Mouse (Mus musculus): ENCODE measurements around the gene Preb. TPM values are rescaled to one million over a fixed set of nuclear protein-coding genes. Genes with fewer than 3 reads are reported as not detected.
A peak's percentile ranks its signal among the peaks of the same experiment; 100 is the strongest.

Gene Preb
- polyA plus RNA-seq, 1 experiment from 2014 or later, result 99.6 TPM

GRCm38 (mm10) chr5:30966189-30966588 lies 6.0 kb upstream of the Preb start:
- Histone ChIP-seq H3K4me2 (no peak overlapping the region), H3K36me3 (ENCODE audit: insufficient read depth) (no peaks in the 10 kb centered on the region), H3K4me1 (ENCODE audit: insufficient read depth) (no peaks in the 10 kb centered on the region), H3K27me3 (ENCODE audit: insufficient read depth, low read length) (no peaks in the 10 kb centered on the region; the same call in 1 of the 2 replicates), H3K9ac (no peak overlapping the region), H3K9me3 (ENCODE audit: low read depth, low read length) (no peaks in the 10 kb centered on the region), H3K27ac (ENCODE audit: low read depth) (no peak overlapping the region), H3K4me3 (ENCODE audit: low read depth, low read length) (no peak overlapping the region)
- ATAC-seq (ENCODE audit: insufficient read depth) (no peak), DNase-seq (no peak)
- TF ChIP-seq CTCF (IDR thresholded peaks at IDR 0.05; ENCODE audit: low read depth), result no peak
- WGBS, result 83% methylated on average over 4 of the region's 4 CpGs

DNA sequence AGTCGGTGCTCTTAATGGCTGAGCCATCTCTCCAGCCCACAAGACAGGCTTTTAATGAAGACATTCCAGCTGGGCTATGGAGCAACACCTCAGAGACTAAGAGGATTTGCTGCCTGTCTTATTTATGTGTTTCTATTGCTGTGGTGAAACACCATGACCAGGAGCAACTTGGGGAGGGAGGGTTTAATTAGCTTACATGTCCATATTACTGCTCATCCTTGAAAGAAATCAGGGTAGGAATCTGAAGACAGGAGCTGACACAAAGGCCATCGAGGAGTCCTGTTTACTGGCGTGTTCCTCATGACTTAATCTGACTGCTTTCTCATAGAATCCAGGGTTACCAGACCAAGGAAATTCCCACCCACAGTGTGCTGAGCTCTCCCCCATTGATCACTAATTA lies 3.8 kb upstream of the Preb start:
- DNase-seq (no peak), ATAC-seq (ENCODE audit: insufficient read depth) (no peak)
- TF ChIP-seq CTCF (IDR thresholded peaks at IDR 0.05; ENCODE audit: low read depth), result no peak
- Histone ChIP-seq H3K9me3 (ENCODE audit: low read depth, low read length) (no peaks in the 10 kb centered on the region), H3K27ac (ENCODE audit: low read depth) (no peak overlapping the region), H3K4me2 (no peak overlapping the region), H3K27me3 (ENCODE audit: insufficient read depth, low read length) (no peaks in the 10 kb centered on the region; the same call in 1 of the 2 replicates), H3K4me3 (ENCODE audit: low read depth, low read length) (no peak overlapping the region), H3K9ac (no peak overlapping the region), H3K36me3 (ENCODE audit: insufficient read depth) (no peaks in the 10 kb centered on the region; the same call in 1 of the 2 replicates), H3K4me1 (ENCODE audit: insufficient read depth) (peaks cover 4% of the 10 kb centered on the region)
- 74% methylated on average over 3 of the region's 3 CpGs for WGBS

- Histone ChIP-seq H3K9me3 (ENCODE audit: low read depth, low read length) (no peaks in the 10 kb centered on the region), H3K36me3 (ENCODE audit: insufficient read depth) (peaks cover 12% of the 10 kb centered on the region), H3K4me2 (no peak overlapping the region), H3K27ac (ENCODE audit: low read depth) (no peak overlapping the region), H3K4me1 (ENCODE audit: insufficient read depth) (peaks cover 6% of the 10 kb centered on the region), H3K27me3 (ENCODE audit: insufficient read depth, low read length) (no peaks in the 10 kb centered on the region), H3K9ac (no peak overlapping the region), H3K4me3 (ENCODE audit: low read depth, low read length) (no peak overlapping the region)
- ATAC-seq (ENCODE audit: insufficient read depth), result no peak
- 56% methylated on average over 10 of the region's 10 CpGs for WGBS
- peak; percentile 32 for DNase-seq
- TF ChIP-seq CTCF (IDR thresholded peaks at IDR 0.05; ENCODE audit: low read depth), result no peak
These were observed 1.7 kb upstream of the Preb start for GRCm38 (mm10) chr5:30961545-30962505.

DNA sequence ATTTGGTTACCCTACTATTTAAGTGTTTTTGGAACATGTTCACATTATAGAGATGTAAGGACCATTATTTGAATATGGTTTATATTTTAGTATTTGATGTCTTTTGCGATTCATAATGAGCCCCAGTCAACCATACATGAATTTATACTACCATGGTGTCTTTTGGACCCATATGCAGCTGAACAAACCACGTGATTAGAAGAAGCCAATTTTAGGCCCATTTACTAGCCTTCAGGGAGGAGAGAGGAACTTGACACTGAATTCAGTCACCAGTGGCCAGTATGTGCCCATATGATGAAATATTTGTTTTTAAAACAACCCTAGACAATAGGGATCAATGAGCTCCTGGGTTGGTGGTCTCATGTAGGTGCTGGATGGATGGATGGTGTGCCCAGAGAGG lies 653 bp upstream of the Preb start:
- ATAC-seq (ENCODE audit: insufficient read depth) (no peak), DNase-seq (no peak)
- peaks cover 16% of the 10 kb centered on the region for H3K36me3 ChIP-seq (ENCODE audit: insufficient read depth)
- no peak overlapping the region; the same call in 1 of the 2 replicates for H3K27ac ChIP-seq (ENCODE audit: low read depth)
- peak overlapping the region; percentile 65 for H3K4me2 ChIP-seq
- H3K27me3 ChIP-seq (ENCODE audit: insufficient read depth, low read length), result no peaks in the 10 kb centered on the region
- no peaks in the 10 kb centered on the region for H3K9me3 ChIP-seq (ENCODE audit: low read depth, low read length)
- no peak overlapping the region for H3K4me3 ChIP-seq (ENCODE audit: low read depth, low read length)
- H3K4me1 ChIP-seq (ENCODE audit: insufficient read depth), result peaks cover 6% of the 10 kb centered on the region
- no peak overlapping the region for H3K9ac ChIP-seq
- 84% methylated on average over 2 of the region's 2 CpGs for WGBS
- TF ChIP-seq CTCF (IDR thresholded peaks at IDR 0.05; ENCODE audit: low read depth), result no peak

- peak overlapping the region; percentile 90 for H3K27ac ChIP-seq (ENCODE audit: low read depth)
- H3K4me1 ChIP-seq (ENCODE audit: insufficient read depth), result peaks cover 6% of the 10 kb centered on the region
- DNase-seq (peak; percentile 39), ATAC-seq (ENCODE audit: insufficient read depth) (no peak; the same call in 1 of the 2 replicates)
- H3K4me2 ChIP-seq, result peak overlapping the region; percentile 65
- 21% methylated on average over 19 of the region's 19 CpGs for WGBS
- peak overlapping the region; percentile 90 for H3K4me3 ChIP-seq (ENCODE audit: low read depth, low read length)
- no peaks in the 10 kb centered on the region for H3K9me3 ChIP-seq (ENCODE audit: low read depth, low read length)
- peaks cover 31% of the 10 kb centered on the region for H3K36me3 ChIP-seq (ENCODE audit: insufficient read depth)
- H3K9ac ChIP-seq, result peak overlapping the region; percentile 86
- H3K27me3 ChIP-seq (ENCODE audit: insufficient read depth, low read length), result no peaks in the 10 kb centered on the region
- TF ChIP-seq CTCF (IDR thresholded peaks at IDR 0.05; ENCODE audit: low read depth), result no peak
These were observed 835 bp downstream of the Preb start for GRCm38 (mm10) chr5:30959198-30959854.

DNA sequence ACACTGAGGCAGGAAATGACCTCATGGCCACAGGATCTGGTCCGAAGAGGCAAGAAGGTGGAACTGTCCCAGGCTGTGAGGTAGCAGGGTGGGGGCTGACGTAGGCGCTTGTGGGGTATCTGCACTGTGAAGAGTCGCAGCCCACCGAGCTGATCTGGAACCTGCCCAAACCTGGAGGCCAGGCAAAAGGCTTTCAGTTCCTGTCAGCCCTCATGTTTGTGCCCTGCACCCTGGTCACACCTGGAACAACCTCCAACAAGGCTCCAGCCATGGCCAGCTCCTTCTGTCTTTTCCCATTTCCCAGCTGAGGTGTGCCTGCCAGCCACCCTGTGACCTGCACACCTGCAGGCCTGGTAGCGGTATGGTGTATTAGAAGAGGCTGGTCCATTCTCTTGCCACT lies 2.3 kb downstream of the Preb start:
- no peaks in the 10 kb centered on the region for H3K9me3 ChIP-seq (ENCODE audit: low read depth, low read length)
- no peak for ATAC-seq (ENCODE audit: insufficient read depth)
- no peak overlapping the region for H3K9ac ChIP-seq
- H3K4me1 ChIP-seq (ENCODE audit: insufficient read depth), result peaks cover 6% of the 10 kb centered on the region
- no peak for TF ChIP-seq CTCF (IDR thresholded peaks at IDR 0.05; ENCODE audit: low read depth)
- no peak overlapping the region for H3K27ac ChIP-seq (ENCODE audit: low read depth)
- H3K4me3 ChIP-seq (ENCODE audit: low read depth, low read length), result 0 out of 2 replicates have a peak overlapping the region, but pooled peaks have one; percentile 3
- H3K36me3 ChIP-seq (ENCODE audit: insufficient read depth), result peaks cover 45% of the 10 kb centered on the region
- 86% methylated on average over 6 of the region's 6 CpGs for WGBS
- DNase-seq, result no peak
- 0 out of 2 replicates have a peak overlapping the region, but pooled peaks have one; percentile 65 for H3K4me2 ChIP-seq
- no peaks in the 10 kb centered on the region for H3K27me3 ChIP-seq (ENCODE audit: insufficient read depth, low read length)

GRCm38 (mm10) chr5:30955751-30956150 lies 4.4 kb downstream of the Preb start:
- DNase-seq (no peak), ATAC-seq (ENCODE audit: insufficient read depth) (no peak)
- WGBS, result 86% methylated on average over 6 of the region's 6 CpGs
- no peak overlapping the region for H3K9ac ChIP-seq
- H3K36me3 ChIP-seq (ENCODE audit: insufficient read depth), result peaks cover 53% of the 10 kb centered on the region
- H3K27me3 ChIP-seq (ENCODE audit: insufficient read depth, low read length), result no peaks in the 10 kb centered on the region
- H3K4me2 ChIP-seq, result no peak overlapping the region
- no peak overlapping the region for H3K4me3 ChIP-seq (ENCODE audit: low read depth, low read length)
- TF ChIP-seq CTCF (IDR thresholded peaks at IDR 0.05; ENCODE audit: low read depth), result no peak
- peaks cover 6% of the 10 kb centered on the region for H3K4me1 ChIP-seq (ENCODE audit: insufficient read depth)
- no peaks in the 10 kb centered on the region for H3K9me3 ChIP-seq (ENCODE audit: low read depth, low read length)
- H3K27ac ChIP-seq (ENCODE audit: low read depth), result no peak overlapping the region

All from lung, embryonic 14.5 days (tissue).